Mouse (Mus musculus) c-Kit-positive CD71-positive TER-119-negative erythroid progenitor cells, embryonic 14.5 days (primary cell): ENCODE measurements around the gene Edem1.
"Not testable (repeated sequence)": the region's sequence is repeated elsewhere in the genome, so short reads cannot be mapped to it uniquely, and the experiment has no call there.

ENCODE experiments used
- DNase-seq: peaks from one replicate; pipeline ENCODE4 v3.0.0-alpha.2; 2013; ENCODE audit warnings: low read depth

The Edem1 gene

DNA sequence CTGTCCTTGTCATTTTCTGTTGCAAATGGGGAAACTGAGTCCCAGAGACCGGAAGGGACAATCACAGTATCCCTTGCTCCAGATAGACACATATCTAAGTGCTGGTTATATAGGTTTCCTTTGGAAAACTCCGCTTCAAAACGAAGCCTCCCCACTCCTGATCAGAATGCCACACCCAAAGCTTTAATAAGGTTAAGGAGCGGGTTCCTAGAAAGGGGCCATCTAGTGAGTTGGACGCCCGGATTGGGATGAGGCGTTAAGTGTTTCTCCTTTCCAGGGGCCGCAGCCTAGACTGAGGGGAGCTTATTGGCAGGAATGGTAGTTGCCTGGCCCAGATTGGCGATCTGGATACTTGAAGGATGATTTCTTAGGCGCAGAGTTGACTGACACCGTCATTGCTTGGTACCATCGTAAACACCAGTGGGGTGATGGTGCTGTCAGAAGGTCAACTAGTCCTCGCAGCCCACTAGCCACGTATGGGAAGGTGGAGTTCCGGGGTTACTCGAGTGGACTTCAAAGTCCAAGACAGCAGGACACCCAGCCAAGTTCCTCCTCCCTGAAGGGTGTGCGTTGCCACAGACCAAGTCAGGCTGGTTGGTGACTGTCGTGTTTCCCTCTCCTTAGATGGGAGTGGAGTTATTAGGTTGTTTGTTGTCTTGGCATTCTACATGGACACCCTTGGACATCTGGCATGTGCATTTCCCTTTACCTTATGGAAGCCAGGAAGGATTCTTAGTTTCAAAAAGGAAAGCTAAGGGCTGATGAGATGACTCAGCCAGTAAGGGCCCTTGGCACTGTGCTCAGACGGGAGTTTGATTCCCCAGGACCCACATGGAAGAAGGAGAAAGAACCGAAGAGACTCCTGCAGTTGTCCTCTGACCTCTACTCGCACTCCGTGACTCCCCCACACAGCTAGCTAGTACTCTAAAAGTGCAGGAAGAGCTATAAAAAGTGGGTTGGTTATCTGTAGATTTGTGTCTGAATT, 1.2 kb downstream of the Edem1 start:
- no peak for DNase-seq

GRCm38 (mm10) chr6:108832170-108832569, 3.7 kb downstream of the Edem1 start:
- no peak for DNase-seq

- no peak for DNase-seq
These were observed 4.5 kb downstream of the Edem1 start for GRCm38 (mm10) chr6:108832989-108833388.

GRCm38 (mm10) chr6:108833963-108834697, 5.7 kb downstream of the Edem1 start:
- no peak for DNase-seq

GRCm38 (mm10) chr6:108835765-108836691, 7.6 kb downstream of the Edem1 start:
- no peak for DNase-seq

DNA sequence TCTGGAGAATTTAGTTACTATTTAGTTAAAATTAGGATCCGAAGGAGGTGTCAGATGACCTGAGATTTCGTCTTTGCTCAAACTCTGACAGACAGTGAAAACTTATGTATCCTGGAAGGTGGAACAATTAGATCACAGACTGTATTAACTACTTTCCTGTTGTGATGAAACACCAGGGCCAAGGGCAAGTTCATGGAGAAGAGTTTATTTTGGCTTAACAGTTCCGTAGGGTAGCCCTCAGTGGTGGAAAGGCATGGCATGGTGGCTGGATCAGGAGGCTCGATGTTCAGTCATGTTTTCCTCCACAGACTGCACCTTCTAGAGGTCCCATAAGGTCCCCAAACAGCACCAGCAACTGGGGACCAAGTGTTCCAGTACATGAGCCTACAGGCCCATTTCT, 8.6 kb downstream of the Edem1 start:
- DNase-seq: no peak

- no peak for DNase-seq
These were observed 9.5 kb downstream of the Edem1 start for GRCm38 (mm10) chr6:108837958-108838357.

- no peak for DNase-seq
These were observed 11.0 kb downstream of the Edem1 start for GRCm38 (mm10) chr6:108839432-108839831.

GRCm38 (mm10) chr6:108840861-108841640, 12.6 kb downstream of the Edem1 start:
- DNase-seq: no peak

- DNase-seq: no peak
These were observed 15.2 kb downstream of the Edem1 start for GRCm38 (mm10) chr6:108843664-108844063.

- DNase-seq: no peak
These were observed 15.7 kb downstream of the Edem1 start for GRCm38 (mm10) chr6:108844093-108844492.

- no peak for DNase-seq
These were observed 16.3 kb downstream of the Edem1 start for GRCm38 (mm10) chr6:108844771-108845170.

- DNase-seq: no peak
These were observed 23.7 kb downstream of the Edem1 start for GRCm38 (mm10) chr6:108852088-108852670.

DNA sequence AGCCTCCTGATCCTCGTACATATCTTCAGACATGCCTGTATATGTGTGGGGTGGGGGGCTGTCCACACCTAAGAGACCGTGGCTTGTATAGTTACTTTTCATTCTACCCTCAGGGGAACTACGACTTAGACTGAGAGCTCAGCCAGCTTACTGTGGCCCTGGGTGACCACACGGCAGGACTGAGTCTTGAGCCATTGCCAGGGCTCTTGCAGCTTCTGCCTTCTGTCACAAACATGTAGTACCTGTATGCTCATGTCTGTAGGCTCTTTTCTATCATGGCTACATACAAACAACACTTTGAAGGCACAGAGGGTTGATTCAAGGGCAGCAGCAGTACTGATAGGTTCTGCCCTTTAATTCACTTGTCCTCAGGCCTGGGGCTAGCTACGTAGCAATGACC, 24.5 kb downstream of the Edem1 start:
- no peak for DNase-seq

- no peak for DNase-seq
These were observed 30.1 kb downstream of the Edem1 start for GRCm38 (mm10) chr6:108858583-108858982.

DNA sequence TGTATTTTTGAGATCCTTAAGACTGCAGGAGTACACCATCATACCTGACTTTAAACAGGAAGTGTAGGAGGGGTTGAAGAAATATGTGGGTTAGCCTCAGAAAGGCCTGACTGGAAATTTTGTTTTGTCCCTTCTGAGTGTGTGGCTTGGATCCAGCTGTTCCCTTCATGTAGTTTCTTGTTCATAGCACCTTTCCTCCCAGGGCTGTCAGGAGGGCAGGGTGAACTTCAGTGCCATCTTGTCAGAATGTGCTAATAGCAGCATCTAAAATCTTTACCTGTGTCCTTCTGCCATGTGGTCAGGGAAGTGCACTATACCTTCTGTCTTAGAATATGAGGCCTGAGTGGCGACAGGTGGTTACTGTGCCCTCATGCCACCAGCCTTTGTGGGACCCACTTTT, 32.8 kb downstream of the Edem1 start:
- DNase-seq: no peak

DNA sequence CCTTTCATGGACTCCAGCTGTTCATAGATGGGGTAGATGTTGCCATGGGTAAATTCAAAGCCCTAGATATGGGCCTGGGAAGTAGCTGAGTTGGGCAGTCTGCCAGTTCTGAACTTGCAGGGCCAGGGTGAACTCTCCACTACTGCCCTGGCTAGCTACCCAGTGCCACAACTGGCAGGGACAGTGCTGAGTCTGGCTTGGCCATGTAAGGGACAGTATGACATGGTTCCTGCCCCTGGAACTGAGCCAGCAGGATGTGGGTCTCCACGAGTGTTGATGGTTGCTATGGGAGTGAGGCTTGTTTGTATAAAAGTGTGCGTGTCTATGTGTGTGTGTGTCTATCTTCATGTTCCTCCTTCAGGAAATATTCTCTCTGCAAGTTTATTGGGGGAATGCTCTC, 34.1 kb downstream of the Edem1 start:
- no peak for DNase-seq

- no peak for DNase-seq
These were observed 37.9 kb downstream of the Edem1 start for GRCm38 (mm10) chr6:108866317-108866716.

DNA sequence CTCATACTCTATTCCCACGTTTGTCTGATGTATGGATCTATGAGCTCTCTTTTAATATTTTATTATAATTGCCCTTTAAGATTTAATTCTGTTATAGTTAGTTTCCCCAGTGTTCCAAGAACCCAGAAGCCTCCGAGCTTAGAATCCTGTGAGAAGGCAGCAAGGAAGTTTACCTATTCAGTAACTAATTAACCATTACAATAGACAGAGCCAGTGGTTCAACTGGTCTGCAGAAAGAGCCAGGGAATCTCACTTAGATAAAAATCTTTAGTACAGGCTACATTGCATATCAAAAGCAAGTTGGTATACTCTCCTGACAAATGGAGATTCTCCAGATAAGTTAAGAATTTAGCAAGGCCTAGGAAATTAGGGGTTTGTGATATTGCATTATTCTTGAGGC, 40.6 kb downstream of the Edem1 start:
- not testable (repeated sequence) for DNase-seq

- DNase-seq: no peak
These were observed 42.0 kb downstream of the Edem1 start for GRCm38 (mm10) chr6:108870421-108870820.

GRCm38 (mm10) chr6:108871251-108871650, 42.8 kb downstream of the Edem1 start:
- DNase-seq: no peak
